Mouse (Mus musculus): ENCODE results near the gene Sbf1. TPM values are rescaled to one million over a fixed set of nuclear protein-coding genes. Genes with fewer than 3 reads are reported as not detected.

The Sbf1 gene
- polyA plus RNA-seq, 1 experiment from 2014 or later, result 60.2 TPM

GRCm38 (mm10) chr15:89286114-89286513, 29.0 kb downstream of the Sbf1 start:
- no peaks in the 10 kb centered on the region for H3K9me3 ChIP-seq (ENCODE audit: control insufficient read depth, low read length)
- H3K36me3 ChIP-seq (ENCODE audit: control insufficient read depth, insufficient read depth, low read length), result peaks cover 22% of the 10 kb centered on the region; the same call in 1 of the 2 replicates
- H3K27me3 ChIP-seq (ENCODE audit: control insufficient read depth, insufficient read depth, low read length), result no peaks in the 10 kb centered on the region
- H3K27ac ChIP-seq (replicated peaks; ENCODE audit: low read depth, low read length), result no peak overlapping the region
- DNase-seq (ENCODE audit: low spot score) (no peak), ATAC-seq (ENCODE audit: insufficient number of reproducible peaks, low FRiP score, low TSS enrichment, low read depth) (no peak)
- no peak overlapping the region for H3K9ac ChIP-seq (ENCODE audit: low read length)
- H3K4me1 ChIP-seq (ENCODE audit: control insufficient read depth, insufficient read depth, low read length), result no peaks in the 10 kb centered on the region
- no peak overlapping the region for H3K4me3 ChIP-seq (ENCODE audit: low read depth, low read length)
- no peak overlapping the region for H3K4me2 ChIP-seq (ENCODE audit: low read depth, severe bottlenecking)
- WGBS, result 77% methylated on average over 7 of the region's 7 CpGs

- no peaks in the 10 kb centered on the region for H3K4me1 ChIP-seq (ENCODE audit: control insufficient read depth, insufficient read depth, low read length)
- 90% methylated on average over 5 of the region's 5 CpGs for WGBS
- no peak overlapping the region for H3K27ac ChIP-seq (replicated peaks; ENCODE audit: low read depth, low read length)
- no peak for DNase-seq (ENCODE audit: low spot score)
- ATAC-seq (ENCODE audit: insufficient number of reproducible peaks, low FRiP score, low TSS enrichment, low read depth), result no peak
- H3K9me3 ChIP-seq (ENCODE audit: control insufficient read depth, low read length), result no peaks in the 10 kb centered on the region
- no peak overlapping the region for H3K4me2 ChIP-seq (ENCODE audit: low read depth, severe bottlenecking)
- H3K27me3 ChIP-seq (ENCODE audit: control insufficient read depth, insufficient read depth, low read length), result no peaks in the 10 kb centered on the region
- peaks cover 24% of the 10 kb centered on the region; the same call in 1 of the 2 replicates for H3K36me3 ChIP-seq (ENCODE audit: control insufficient read depth, insufficient read depth, low read length)
- no peak overlapping the region for H3K4me3 ChIP-seq (ENCODE audit: low read depth, low read length)
- H3K9ac ChIP-seq (ENCODE audit: low read length), result no peak overlapping the region
These were observed 29.6 kb downstream of the Sbf1 start for GRCm38 (mm10) chr15:89285478-89285877.

GRCm38 (mm10) chr15:89285004-89285403, 30.1 kb downstream of the Sbf1 start:
- no peak overlapping the region for H3K27ac ChIP-seq (replicated peaks; ENCODE audit: low read depth, low read length)
- ATAC-seq (ENCODE audit: insufficient number of reproducible peaks, low FRiP score, low TSS enrichment, low read depth), result no peak
- no peak overlapping the region for H3K9ac ChIP-seq (ENCODE audit: low read length)
- no peak overlapping the region for H3K4me2 ChIP-seq (ENCODE audit: low read depth, severe bottlenecking)
- H3K4me1 ChIP-seq (ENCODE audit: control insufficient read depth, insufficient read depth, low read length), result no peaks in the 10 kb centered on the region
- H3K9me3 ChIP-seq (ENCODE audit: control insufficient read depth, low read length), result no peaks in the 10 kb centered on the region
- H3K27me3 ChIP-seq (ENCODE audit: control insufficient read depth, insufficient read depth, low read length), result no peaks in the 10 kb centered on the region
- DNase-seq (ENCODE audit: low spot score), result no peak
- peaks cover 26% of the 10 kb centered on the region; the same call in 1 of the 2 replicates for H3K36me3 ChIP-seq (ENCODE audit: control insufficient read depth, insufficient read depth, low read length)
- H3K4me3 ChIP-seq (ENCODE audit: low read depth, low read length), result no peak overlapping the region

GRCm38 (mm10) chr15:89284094-89284493, 31.0 kb downstream of the Sbf1 start:
- Histone ChIP-seq H3K27ac (replicated peaks; ENCODE audit: low read depth, low read length) (no peak overlapping the region), H3K9me3 (ENCODE audit: control insufficient read depth, low read length) (no peaks in the 10 kb centered on the region), H3K4me1 (ENCODE audit: control insufficient read depth, insufficient read depth, low read length) (no peaks in the 10 kb centered on the region), H3K4me2 (ENCODE audit: low read depth, severe bottlenecking) (no peak overlapping the region), H3K4me3 (ENCODE audit: low read depth, low read length) (no peak overlapping the region), H3K9ac (ENCODE audit: low read length) (no peak overlapping the region), H3K27me3 (ENCODE audit: control insufficient read depth, insufficient read depth, low read length) (no peaks in the 10 kb centered on the region), H3K36me3 (ENCODE audit: control insufficient read depth, insufficient read depth, low read length) (peaks cover 19% of the 10 kb centered on the region; the same call in 1 of the 2 replicates)
- WGBS, result 86% methylated on average over 2 of the region's 2 CpGs
- DNase-seq (ENCODE audit: low spot score) (no peak), ATAC-seq (ENCODE audit: insufficient number of reproducible peaks, low FRiP score, low TSS enrichment, low read depth) (no peak)

- ATAC-seq (ENCODE audit: insufficient number of reproducible peaks, low FRiP score, low TSS enrichment, low read depth) (no peak), DNase-seq (ENCODE audit: low spot score) (no peak)
- WGBS, result 85% methylated on average over 6 of the region's 6 CpGs
- no peak overlapping the region for H3K4me2 ChIP-seq (ENCODE audit: low read depth, severe bottlenecking)
- H3K9ac ChIP-seq (ENCODE audit: low read length), result no peak overlapping the region
- peaks cover 10% of the 10 kb centered on the region; the same call in 1 of the 2 replicates for H3K36me3 ChIP-seq (ENCODE audit: control insufficient read depth, insufficient read depth, low read length)
- no peaks in the 10 kb centered on the region for H3K4me1 ChIP-seq (ENCODE audit: control insufficient read depth, insufficient read depth, low read length)
- no peak overlapping the region for H3K27ac ChIP-seq (replicated peaks; ENCODE audit: low read depth, low read length)
- no peak overlapping the region for H3K4me3 ChIP-seq (ENCODE audit: low read depth, low read length)
- no peaks in the 10 kb centered on the region for H3K27me3 ChIP-seq (ENCODE audit: control insufficient read depth, insufficient read depth, low read length)
- no peaks in the 10 kb centered on the region for H3K9me3 ChIP-seq (ENCODE audit: control insufficient read depth, low read length)
These were observed 32.6 kb downstream of the Sbf1 start for GRCm38 (mm10) chr15:89282546-89282945.

- Histone ChIP-seq H3K27me3 (ENCODE audit: control insufficient read depth, insufficient read depth, low read length) (no peaks in the 10 kb centered on the region), H3K36me3 (ENCODE audit: control insufficient read depth, insufficient read depth, low read length) (peaks cover 9% of the 10 kb centered on the region; the same call in 1 of the 2 replicates), H3K9ac (ENCODE audit: low read length) (no peak overlapping the region), H3K4me2 (ENCODE audit: low read depth, severe bottlenecking) (no peak overlapping the region), H3K27ac (replicated peaks; ENCODE audit: low read depth, low read length) (no peak overlapping the region), H3K9me3 (ENCODE audit: control insufficient read depth, low read length) (no peaks in the 10 kb centered on the region), H3K4me3 (ENCODE audit: low read depth, low read length) (no peak overlapping the region), H3K4me1 (ENCODE audit: control insufficient read depth, insufficient read depth, low read length) (no peaks in the 10 kb centered on the region)
- ATAC-seq (ENCODE audit: insufficient number of reproducible peaks, low FRiP score, low TSS enrichment, low read depth), result no peak
- WGBS, result 86% methylated on average over 4 of the region's 4 CpGs
- no peak for DNase-seq (ENCODE audit: low spot score)
These were observed 37.7 kb downstream of the Sbf1 start for GRCm38 (mm10) chr15:89277366-89277765.

- ATAC-seq (ENCODE audit: insufficient number of reproducible peaks, low FRiP score, low TSS enrichment, low read depth) (no peak), DNase-seq (ENCODE audit: low spot score) (no peak)
- no peaks in the 10 kb centered on the region for H3K27me3 ChIP-seq (ENCODE audit: control insufficient read depth, insufficient read depth, low read length)
- H3K4me1 ChIP-seq (ENCODE audit: control insufficient read depth, insufficient read depth, low read length), result no peaks in the 10 kb centered on the region
- H3K4me2 ChIP-seq (ENCODE audit: low read depth, severe bottlenecking), result no peak overlapping the region
- no peak overlapping the region for H3K4me3 ChIP-seq (ENCODE audit: low read depth, low read length)
- 84% methylated on average over 3 of the region's 3 CpGs for WGBS
- no peak overlapping the region for H3K27ac ChIP-seq (replicated peaks; ENCODE audit: low read depth, low read length)
- peaks cover 7% of the 10 kb centered on the region; the same call in 1 of the 2 replicates for H3K36me3 ChIP-seq (ENCODE audit: control insufficient read depth, insufficient read depth, low read length)
- H3K9me3 ChIP-seq (ENCODE audit: control insufficient read depth, low read length), result no peaks in the 10 kb centered on the region
- no peak overlapping the region for H3K9ac ChIP-seq (ENCODE audit: low read length)
These were observed 39.6 kb downstream of the Sbf1 start for GRCm38 (mm10) chr15:89275497-89275896.

GRCm38 (mm10) chr15:89264485-89264884, 50.6 kb downstream of the Sbf1 start:
- no peak for ATAC-seq (ENCODE audit: insufficient number of reproducible peaks, low FRiP score, low TSS enrichment, low read depth)
- 85% methylated on average over 5 of the region's 5 CpGs for WGBS
- no peak for DNase-seq (ENCODE audit: low spot score)
- H3K4me2 ChIP-seq (ENCODE audit: low read depth, severe bottlenecking), result no peak overlapping the region
- H3K9me3 ChIP-seq (ENCODE audit: control insufficient read depth, low read length), result no peaks in the 10 kb centered on the region
- no peak overlapping the region for H3K9ac ChIP-seq (ENCODE audit: low read length)
- H3K27ac ChIP-seq (replicated peaks; ENCODE audit: low read depth, low read length), result no peak overlapping the region
- H3K4me3 ChIP-seq (ENCODE audit: low read depth, low read length), result no peak overlapping the region
- no peaks in the 10 kb centered on the region; the same call in 1 of the 2 replicates for H3K36me3 ChIP-seq (ENCODE audit: control insufficient read depth, insufficient read depth, low read length)
- H3K27me3 ChIP-seq (ENCODE audit: control insufficient read depth, insufficient read depth, low read length), result no peaks in the 10 kb centered on the region
- no peaks in the 10 kb centered on the region for H3K4me1 ChIP-seq (ENCODE audit: control insufficient read depth, insufficient read depth, low read length)

- H3K4me3 ChIP-seq (ENCODE audit: low read depth, low read length), result no peak overlapping the region
- DNase-seq (ENCODE audit: low spot score) (no peak), ATAC-seq (ENCODE audit: insufficient number of reproducible peaks, low FRiP score, low TSS enrichment, low read depth) (no peak)
- H3K27me3 ChIP-seq (ENCODE audit: control insufficient read depth, insufficient read depth, low read length), result no peaks in the 10 kb centered on the region
- H3K9ac ChIP-seq (ENCODE audit: low read length), result no peak overlapping the region
- H3K4me2 ChIP-seq (ENCODE audit: low read depth, severe bottlenecking), result no peak overlapping the region
- no peaks in the 10 kb centered on the region for H3K4me1 ChIP-seq (ENCODE audit: control insufficient read depth, insufficient read depth, low read length)
- H3K9me3 ChIP-seq (ENCODE audit: control insufficient read depth, low read length), result no peaks in the 10 kb centered on the region
- WGBS, result 93% methylated on average over 5 of the region's 5 CpGs
- H3K27ac ChIP-seq (replicated peaks; ENCODE audit: low read depth, low read length), result no peak overlapping the region
- no peaks in the 10 kb centered on the region for H3K36me3 ChIP-seq (ENCODE audit: control insufficient read depth, insufficient read depth, low read length)
These were observed 56.1 kb downstream of the Sbf1 start for GRCm38 (mm10) chr15:89258997-89259396.
